Mouse (Mus musculus) bone marrow, adult 2 months (tissue): ENCODE measurements at regions not wholly inside any gene's neighbourhood (a gene's known extent, or its start where the extent isn't known, plus 50 kb on each side); places are given as distances from the start of the nearest gene placed in this dataset.

Experiments used
- CTCF ChIP-seq: fragments of 200-500 bp; IDR thresholded peaks from 2 replicates; pipeline ENCODE4 v1.5.1; 2011; ENCODE audit warnings: low read length, control low read depth; ENCODE audit not compliant: control insufficient read depth, insufficient read depth
- POLR2A ChIP-seq: fragments of 200-500 bp; IDR thresholded peaks from 2 replicates; pipeline ENCODE4 v1.6.1; 2011; ENCODE audit warnings: low read depth, mild to moderate bottlenecking, control low read depth, low read length, borderline replicate concordance; ENCODE audit not compliant: control insufficient read depth

DNA sequence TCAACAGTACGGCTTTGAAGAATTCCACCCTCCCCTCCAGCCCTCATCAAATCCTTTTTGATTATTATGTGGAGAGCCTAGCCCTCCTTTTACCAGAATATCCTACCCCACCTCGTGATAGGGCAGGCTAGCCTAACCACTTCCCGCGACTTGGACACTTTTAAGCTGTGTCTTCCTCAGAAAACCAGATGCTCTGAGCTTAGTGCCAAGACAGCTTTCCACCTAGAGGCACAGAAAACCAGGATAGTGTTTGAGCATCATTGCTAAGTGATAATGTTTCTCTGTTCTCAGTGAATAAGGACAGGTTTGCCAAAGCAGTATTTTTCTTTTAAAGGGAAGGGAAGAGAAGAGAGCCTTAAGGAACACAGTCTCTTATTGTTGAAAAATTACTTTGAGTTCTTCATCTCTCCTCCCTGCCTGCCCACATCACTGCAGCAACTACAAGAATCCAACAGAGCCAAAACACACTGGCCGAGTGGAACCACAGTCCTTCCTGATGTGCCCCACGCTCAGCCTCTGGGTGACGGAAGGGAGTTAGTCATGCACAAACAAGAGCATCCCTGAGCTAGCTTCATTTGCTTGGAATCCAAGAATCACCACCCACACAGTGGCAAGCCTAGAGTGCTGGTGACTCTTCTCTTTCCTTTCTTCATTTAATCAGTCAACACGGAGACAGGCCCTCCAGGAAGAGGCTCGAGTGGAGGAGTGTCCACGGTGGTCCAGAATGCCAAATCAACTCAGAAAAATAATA lies 144.4 kb upstream of the Ank start:
- no peak for TF ChIP-seq CTCF
- no peak for TF ChIP-seq POLR2A
